Mouse (Mus musculus) midbrain, embryonic 14.5 days (tissue): Measurements from ENCODE around the gene Myoz2. TPM values are rescaled to one million over a fixed set of nuclear protein-coding genes. Genes with fewer than 3 reads are reported as not detected.

ENCODE experiments used
- ATAC-seq: fragments of 200-750 bp; cut with Nextera tagmentation; 2 replicates; pipeline ENCODE4 v1.8.0; 2017; ENCODE audit warnings: moderate number of reproducible peaks, moderate library complexity; ENCODE audit not compliant: low FRiP score, low TSS enrichment
- DNase-seq: peaks from one replicate; pipeline ENCODE4 v3.0.0-alpha.2; 2015
- H3K27ac ChIP-seq: fragments of 300-500 bp; sonication (generic); replicated peaks from 2 replicates; pipeline ENCODE4 v1.5.1; 2014; ENCODE audit warnings: mild to moderate bottlenecking, low read depth, low read length, moderate library complexity
- H3K27me3 ChIP-seq: fragments of 300-500 bp; sonication (generic); 2 replicates; pipeline ENCODE4 v1.6.1; 2014; ENCODE audit warnings: low read length, control low read depth, mixed read lengths; ENCODE audit not compliant: control insufficient read depth, insufficient read depth
- H3K36me3 ChIP-seq: fragments of 300-500 bp; sonication (generic); 2 replicates; pipeline ENCODE4 v1.6.1; 2014; ENCODE audit warnings: low read length, control low read depth; ENCODE audit not compliant: control insufficient read depth, insufficient read depth
- H3K4me1 ChIP-seq: fragments of 300-500 bp; sonication (generic); 2 replicates; pipeline ENCODE4 v1.6.1; 2014; ENCODE audit warnings: mild to moderate bottlenecking, antibody characterized with exemption, low read length, control low read depth; ENCODE audit not compliant: control insufficient read depth, insufficient read depth
- H3K4me2 ChIP-seq: fragments of 300-500 bp; sonication (generic); 2 replicates; pipeline ENCODE4 v1.6.1; 2014; ENCODE audit warnings: mild to moderate bottlenecking, low read length, moderate library complexity
- H3K4me3 ChIP-seq: fragments of 300-500 bp; sonication (generic); replicated peaks from 2 replicates; pipeline ENCODE4 v1.5.1; 2014; ENCODE audit warnings: low read depth, low read length
- H3K9ac ChIP-seq: fragments of 300-500 bp; sonication (generic); replicated peaks from 2 replicates; pipeline ENCODE4 v1.6.1; 2014; ENCODE audit warnings: mild to moderate bottlenecking, low read length, moderate library complexity
- H3K9me3 ChIP-seq: fragments of 300-500 bp; sonication (generic); 2 replicates; pipeline ENCODE4 v1.6.1; 2016; ENCODE audit warnings: low read length, control low read depth, mixed read lengths; ENCODE audit not compliant: control insufficient read depth
- WGBS: fragments of 180-500 bp; shearing (Covaris S2); extraction: QIAGEN DNeasy Blood & Tissue Kit; methylation state at CpG from one replicate; pipeline ENCODE4 v1.1.7; 2014; 5-methylcytosine and 5-hydroxymethylcytosine counted together
- polyA plus RNA-seq: library from polyadenylated mRNA; unstranded; fragments of >200 nt; fragmentation: Nextera tagmentation; extraction: Ambion mirVana; gene quantifications from 2 replicates; pipeline ENCODE4 v1.2.1, GENCODE M21; 2014

Myoz2 gene
- polyA plus RNA-seq, 1 experiment from 2014 or later: not detected

- 93% methylated on average over 7 of the region's 7 CpGs for WGBS
- H3K4me3 ChIP-seq: no peak overlapping the region
- H3K9ac ChIP-seq: no peak overlapping the region
- H3K27me3 ChIP-seq: no peaks in the 10 kb centered on the region
- H3K4me2 ChIP-seq: no peak overlapping the region
- ATAC-seq: no peak
- no peak for DNase-seq
- no peaks in the 10 kb centered on the region for H3K9me3 ChIP-seq
- no peaks in the 10 kb centered on the region for H3K4me1 ChIP-seq
- H3K27ac ChIP-seq: no peak overlapping the region
- no peaks in the 10 kb centered on the region for H3K36me3 ChIP-seq
Observed at GRCm38 (mm10) chr3:123066836-123067235, 32.0 kb upstream of the Myoz2 start.

DNA sequence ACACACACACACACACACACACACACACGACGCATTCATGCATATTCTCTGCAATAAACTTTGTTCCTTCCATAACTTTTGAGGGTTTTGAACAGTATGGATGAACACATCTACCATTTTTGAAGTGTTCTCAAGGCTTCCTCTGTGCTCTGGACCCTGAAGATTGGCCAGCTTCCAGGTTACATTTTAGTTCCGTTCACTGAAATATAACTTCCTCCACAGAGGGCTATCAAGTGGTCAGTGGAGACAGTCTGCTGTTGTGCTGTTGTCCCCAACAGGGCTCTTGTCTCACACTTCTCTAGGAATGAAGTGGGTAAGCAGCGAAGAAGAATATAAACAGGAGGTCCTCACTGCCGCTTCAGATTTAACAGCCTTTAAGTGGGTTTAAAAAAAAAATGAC lies 30.7 kb upstream of the Myoz2 start:
- Histone ChIP-seq H3K4me1 (no peaks in the 10 kb centered on the region), H3K27me3 (no peaks in the 10 kb centered on the region), H3K36me3 (no peaks in the 10 kb centered on the region), H3K27ac (no peak overlapping the region), H3K4me2 (no peak overlapping the region), H3K9me3 (no peaks in the 10 kb centered on the region), H3K9ac (no peak overlapping the region), H3K4me3 (no peak overlapping the region)
- no peak for DNase-seq
- WGBS: 88% methylated on average over 5 of the region's 5 CpGs
- no peak for ATAC-seq

DNA sequence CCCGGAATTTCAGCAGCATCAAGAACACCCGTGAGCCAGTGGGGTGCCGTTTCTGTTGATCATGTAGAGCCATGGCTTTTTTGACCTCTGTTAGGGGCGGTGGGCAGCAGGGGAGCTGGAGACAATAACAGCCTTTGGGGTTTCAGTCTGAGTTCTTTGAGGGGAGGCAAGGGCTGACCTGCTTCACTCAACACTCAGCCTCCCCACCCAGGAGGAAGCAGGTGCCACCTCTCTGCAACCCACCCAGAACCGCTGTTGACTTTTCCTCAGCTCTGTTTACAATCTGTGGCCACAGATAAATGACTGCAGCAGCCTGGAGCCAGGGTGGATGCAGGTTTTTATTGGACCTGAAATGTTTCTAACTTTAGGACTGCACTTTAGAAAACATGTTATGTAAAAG lies 29.4 kb upstream of the Myoz2 start:
- ATAC-seq: no peak
- Histone ChIP-seq H3K4me3 (no peak overlapping the region), H3K4me2 (no peak overlapping the region), H3K36me3 (no peaks in the 10 kb centered on the region), H3K9ac (no peak overlapping the region), H3K27ac (no peak overlapping the region), H3K9me3 (no peaks in the 10 kb centered on the region), H3K4me1 (no peaks in the 10 kb centered on the region), H3K27me3 (no peaks in the 10 kb centered on the region)
- no peak for DNase-seq
- 26% methylated on average over 5 of the region's 5 CpGs for WGBS

GRCm38 (mm10) chr3:123061931-123062330 lies 27.1 kb upstream of the Myoz2 start:
- ATAC-seq (no peak), DNase-seq (no peak)
- Histone ChIP-seq H3K4me3 (no peak overlapping the region), H3K36me3 (no peaks in the 10 kb centered on the region), H3K27me3 (no peaks in the 10 kb centered on the region), H3K4me2 (no peak overlapping the region), H3K9me3 (no peaks in the 10 kb centered on the region), H3K4me1 (no peaks in the 10 kb centered on the region), H3K9ac (no peak overlapping the region), H3K27ac (no peak overlapping the region)
- WGBS: 87% methylated on average over 2 of the region's 2 CpGs

GRCm38 (mm10) chr3:123058832-123059231 lies 24.0 kb upstream of the Myoz2 start:
- Histone ChIP-seq H3K4me1 (no peaks in the 10 kb centered on the region), H3K27me3 (no peaks in the 10 kb centered on the region), H3K9me3 (no peaks in the 10 kb centered on the region), H3K4me2 (no peak overlapping the region), H3K27ac (no peak overlapping the region), H3K36me3 (no peaks in the 10 kb centered on the region), H3K9ac (no peak overlapping the region), H3K4me3 (no peak overlapping the region)
- no peak for DNase-seq
- WGBS: 96% methylated on average over 1 of the region's 1 CpGs
- no peak for ATAC-seq

GRCm38 (mm10) chr3:123054178-123054577 lies 19.4 kb upstream of the Myoz2 start:
- no peak overlapping the region for H3K4me2 ChIP-seq
- H3K4me1 ChIP-seq: no peaks in the 10 kb centered on the region
- H3K4me3 ChIP-seq: no peak overlapping the region
- H3K9me3 ChIP-seq: no peaks in the 10 kb centered on the region
- H3K27ac ChIP-seq: no peak overlapping the region
- ATAC-seq (no peak), DNase-seq (no peak)
- no peak overlapping the region for H3K9ac ChIP-seq
- no peaks in the 10 kb centered on the region for H3K36me3 ChIP-seq
- WGBS: 55% methylated on average over 5 of the region's 5 CpGs
- H3K27me3 ChIP-seq: no peaks in the 10 kb centered on the region

GRCm38 (mm10) chr3:123053192-123053938 lies 18.6 kb upstream of the Myoz2 start:
- H3K4me1 ChIP-seq: no peaks in the 10 kb centered on the region
- no peaks in the 10 kb centered on the region for H3K9me3 ChIP-seq
- H3K4me3 ChIP-seq: no peak overlapping the region
- no peak overlapping the region for H3K27ac ChIP-seq
- no peaks in the 10 kb centered on the region for H3K27me3 ChIP-seq
- H3K4me2 ChIP-seq: no peak overlapping the region
- ATAC-seq (no peak), DNase-seq (no peak)
- no peak overlapping the region for H3K9ac ChIP-seq
- H3K36me3 ChIP-seq: no peaks in the 10 kb centered on the region
- 72% methylated on average over 8 of the region's 8 CpGs for WGBS

DNA sequence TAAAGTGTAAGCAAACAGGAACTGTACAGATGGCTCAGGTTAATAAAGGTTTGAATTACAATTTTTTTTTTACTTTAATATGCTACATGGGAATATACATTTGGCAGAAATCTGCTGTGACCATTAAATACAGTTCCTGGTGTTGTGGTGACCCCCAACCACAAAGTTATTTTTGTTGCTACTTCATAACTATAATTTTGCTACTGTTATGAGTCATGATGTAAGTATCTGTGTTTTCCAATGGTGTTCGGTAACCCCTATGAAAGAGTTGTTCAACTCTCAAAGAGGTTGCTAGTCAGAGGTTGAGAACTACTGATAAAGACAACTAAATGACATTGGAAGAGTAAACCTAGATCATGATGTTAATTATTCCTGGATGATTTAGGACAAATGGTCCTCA lies 7.5 kb upstream of the Myoz2 start:
- no peaks in the 10 kb centered on the region for H3K4me1 ChIP-seq
- DNase-seq: no peak
- no peak overlapping the region for H3K4me2 ChIP-seq
- H3K9me3 ChIP-seq: no peaks in the 10 kb centered on the region
- no peak overlapping the region for H3K9ac ChIP-seq
- no peak overlapping the region for H3K4me3 ChIP-seq
- no peak for ATAC-seq
- no peaks in the 10 kb centered on the region for H3K27me3 ChIP-seq
- H3K27ac ChIP-seq: no peak overlapping the region
- H3K36me3 ChIP-seq: no peaks in the 10 kb centered on the region
- WGBS: 100% methylated on average over 1 of the region's 1 CpGs

GRCm38 (mm10) chr3:123033804-123034203 lies 1.0 kb downstream of the Myoz2 start:
- DNase-seq (no peak), ATAC-seq (no peak)
- Histone ChIP-seq H3K4me2 (no peak overlapping the region), H3K27me3 (no peaks in the 10 kb centered on the region), H3K27ac (no peak overlapping the region), H3K4me3 (no peak overlapping the region), H3K9ac (no peak overlapping the region), H3K4me1 (no peaks in the 10 kb centered on the region), H3K9me3 (no peaks in the 10 kb centered on the region), H3K36me3 (no peaks in the 10 kb centered on the region)
- 58% methylated on average over 8 of the region's 8 CpGs for WGBS
